Mouse (Mus musculus) skeletal muscle tissue, adult 2 months (tissue): ENCODE measurements around the gene Dhh.

Experiments
- DNase-seq: peaks from one replicate; pipeline ENCODE4 v3.0.0-alpha.2; 2012; ENCODE audit warnings: low read depth, low spot score

The Dhh gene

GRCm38 (mm10) chr15:98851229-98851818 lies 47.0 kb downstream of the Dhh start:
- DNase-seq = no peak

GRCm38 (mm10) chr15:98850668-98851067 lies 47.7 kb downstream of the Dhh start:
- no peak for DNase-seq

GRCm38 (mm10) chr15:98849956-98850600 lies 48.3 kb downstream of the Dhh start:
- DNase-seq = no peak

DNA sequence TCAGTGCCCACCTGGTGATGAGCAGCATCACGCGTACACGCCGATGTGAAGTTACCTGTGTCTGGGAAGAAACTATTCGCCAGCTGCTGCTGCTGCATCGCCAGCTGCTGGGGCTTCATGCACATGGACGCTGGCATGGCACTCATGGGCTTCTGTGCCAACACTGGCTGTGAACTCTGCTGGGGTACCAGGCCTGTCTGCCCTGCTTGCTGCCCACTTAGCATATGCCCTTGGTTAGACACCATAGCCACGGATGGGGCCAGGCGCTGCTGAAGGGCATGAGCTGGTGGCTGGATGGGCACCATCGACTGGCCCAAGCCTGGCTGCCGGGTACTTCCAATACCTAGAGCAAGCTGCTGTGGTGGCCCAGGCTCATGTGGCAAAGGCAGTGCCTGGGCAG lies 49.2 kb downstream of the Dhh start:
- DNase-seq = no peak

GRCm38 (mm10) chr15:98846140-98846539 lies 52.2 kb downstream of the Dhh start:
- DNase-seq = no peak

GRCm38 (mm10) chr15:98845149-98845548 lies 53.2 kb downstream of the Dhh start:
- DNase-seq = no peak

DNA sequence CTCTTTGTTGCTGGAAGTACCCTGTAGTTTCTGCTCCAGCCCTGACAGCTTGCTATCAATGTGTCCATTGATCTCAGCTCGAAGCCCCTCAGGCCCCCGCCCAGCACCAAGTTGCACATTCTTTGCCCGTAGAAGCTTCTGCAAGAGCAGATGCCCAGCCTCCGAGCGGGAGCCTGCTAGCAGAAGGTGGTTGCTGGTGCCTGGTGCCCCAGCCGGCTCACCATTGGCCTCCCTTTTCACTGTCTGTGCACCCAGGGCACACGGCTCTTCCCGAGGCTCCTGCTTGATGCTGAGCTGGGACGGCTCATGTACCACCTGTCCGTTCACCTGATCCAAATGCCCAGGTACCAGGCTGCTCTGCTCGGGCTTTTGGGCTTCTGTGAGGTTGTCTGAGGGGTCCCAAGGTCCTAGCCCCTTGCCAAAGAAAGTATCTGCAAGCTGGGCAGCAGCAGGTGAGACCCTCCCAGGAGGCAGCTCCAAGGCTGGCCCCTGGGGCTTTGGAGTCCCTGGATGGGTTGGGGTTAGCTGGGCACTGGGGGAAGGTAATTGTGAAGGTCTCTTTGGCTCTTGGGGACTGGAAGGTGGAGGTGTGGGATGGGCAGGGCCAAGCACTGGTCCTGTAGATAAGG lies 54.6 kb downstream of the Dhh start:
- DNase-seq = no peak
